Mouse (Mus musculus) forebrain, embryonic 12.5 days (tissue): Measurements from ENCODE around the gene Tas2r117. TPM values are rescaled to one million over a fixed set of nuclear protein-coding genes. Genes with fewer than 3 reads are reported as not detected.

Source experiments
- ATAC-seq: fragments of 200-750 bp; cut with Nextera tagmentation; 2 replicates; pipeline ENCODE4 v1.8.0; 2017; ENCODE audit warnings: moderate TSS enrichment; ENCODE audit not compliant: low FRiP score
- H3K27ac ChIP-seq: fragments of 300-500 bp; sonication (generic); 2 replicates; pipeline ENCODE4 v1.5.1; 2016; ENCODE audit warnings: mild to moderate bottlenecking
- H3K27me3 ChIP-seq: fragments of 300-500 bp; sonication (generic); 2 replicates; pipeline ENCODE4 v1.6.1; 2016; ENCODE audit warnings: mild to moderate bottlenecking
- H3K36me3 ChIP-seq: fragments of 300-500 bp; sonication (generic); replicated peaks from 2 replicates; pipeline ENCODE4 v1.6.1; 2016; ENCODE audit warnings: mild to moderate bottlenecking
- H3K4me1 ChIP-seq: fragments of 300-500 bp; sonication (generic); 2 replicates; pipeline ENCODE4 v1.6.1; 2016
- H3K4me2 ChIP-seq: fragments of 300-500 bp; sonication (generic); 2 replicates; pipeline ENCODE4 v1.6.1; 2016; ENCODE audit warnings: mild to moderate bottlenecking, moderate library complexity
- H3K4me3 ChIP-seq: fragments of 300-500 bp; sonication (generic); replicated peaks from 2 replicates; pipeline ENCODE4 v1.5.1; 2016; ENCODE audit warnings: mild to moderate bottlenecking
- H3K9ac ChIP-seq: fragments of 300-500 bp; sonication (generic); 2 replicates; pipeline ENCODE4 v1.6.1; 2016; ENCODE audit warnings: mild to moderate bottlenecking
- H3K9me3 ChIP-seq: fragments of 300-500 bp; sonication (generic); 2 replicates; pipeline ENCODE4 v1.6.1; 2016
- WGBS: fragments of 180-500 bp; shearing (Covaris S2); methylation state at CpG from one replicate; pipeline ENCODE4 v1.1.7; 2016; 5-methylcytosine and 5-hydroxymethylcytosine counted together
- polyA plus RNA-seq: library from polyadenylated mRNA; unstranded; fragments of >200 nt; fragmentation: Nextera tagmentation; extraction: Ambion mirVana; gene quantifications from 2 replicates; pipeline ENCODE4 v1.2.1, GENCODE M21; 2016

Tas2r117 gene
- not detected in 2 replicates for polyA plus RNA-seq

GRCm38 (mm10) chr6:132802518-132802917 is at the start of gene Tas2r117:
Gene Tas2r117 (plus strand): TSS chr6:132802818.
- H3K27me3 ChIP-seq = no peaks in the 10 kb centered on the region
- 91% methylated on average over 1 of the region's 1 CpGs for WGBS
- no peak within 1 kb of the TSS for H3K27ac ChIP-seq
- H3K4me3 ChIP-seq = no peak within 1 kb of the TSS
- no peaks in the 10 kb centered on the region for H3K36me3 ChIP-seq
- no peak within 1 kb of the TSS for H3K4me2 ChIP-seq
- no peak within 1 kb of the TSS for H3K9ac ChIP-seq
- no peak for ATAC-seq
- H3K9me3 ChIP-seq = no peaks in the 10 kb centered on the region
- H3K4me1 ChIP-seq = no peaks in the 10 kb centered on the region

GRCm38 (mm10) chr6:132754430-132754829 is 48.2 kb upstream of the Tas2r117 start, which contains the start of gene Tas2r124:
Gene Tas2r124 (plus strand): TSS chr6:132754730.
- WGBS = 81% methylated on average over 1 of the region's 1 CpGs
- H3K36me3 ChIP-seq = no peaks in the 10 kb centered on the region
- ATAC-seq = no peak

GRCm38 (mm10) chr6:132761831-132762230 is 40.8 kb upstream of the Tas2r117 start, which contains the start of gene Tas2r102:
Gene Tas2r102 (plus strand): TSS chr6:132762131.
- Histone ChIP-seq H3K9ac (no peak within 1 kb of the TSS), H3K27ac (no peak within 1 kb of the TSS), H3K4me2 (no peak within 1 kb of the TSS), H3K9me3 (no peaks in the 10 kb centered on the region), H3K36me3 (no peaks in the 10 kb centered on the region), H3K4me1 (no peaks in the 10 kb centered on the region), H3K27me3 (no peaks in the 10 kb centered on the region), H3K4me3 (no peak within 1 kb of the TSS)
- 93% methylated on average over 2 of the region's 2 CpGs for WGBS
- ATAC-seq = no peak

More at GRCm38 (mm10) chr6:132754430-132754829, 48.2 kb upstream of the Tas2r117 start, which contains the start of gene Tas2r124:
- Histone ChIP-seq H3K9me3 (no peaks in the 10 kb centered on the region), H3K9ac (no peak within 1 kb of the TSS), H3K4me1 (no peaks in the 10 kb centered on the region), H3K4me3 (no peak within 1 kb of the TSS), H3K27me3 (no peaks in the 10 kb centered on the region), H3K27ac (no peak within 1 kb of the TSS), H3K4me2 (no peak within 1 kb of the TSS)

GRCm38 (mm10) chr6:132778062-132778461 is 24.6 kb upstream of the Tas2r117 start, which contains the start of gene Tas2r136:
Gene Tas2r136 (minus strand): TSS chr6:132778162.
- Histone ChIP-seq H3K4me2 (no peak within 1 kb of the TSS), H3K4me1 (no peaks in the 10 kb centered on the region), H3K27ac (no peak within 1 kb of the TSS), H3K9ac (no peak within 1 kb of the TSS), H3K36me3 (no peaks in the 10 kb centered on the region), H3K4me3 (no peak within 1 kb of the TSS), H3K27me3 (no peaks in the 10 kb centered on the region), H3K9me3 (no peaks in the 10 kb centered on the region)
- ATAC-seq = no peak

GRCm38 (mm10) chr6:132795393-132795792 is 7.2 kb upstream of the Tas2r117 start:
- WGBS = 44% methylated on average over 1 of the region's 1 CpGs
- no peaks in the 10 kb centered on the region for H3K4me1 ChIP-seq
- no peak overlapping the region for H3K4me2 ChIP-seq
- no peak overlapping the region for H3K9ac ChIP-seq
- H3K9me3 ChIP-seq = peaks cover 5% of the 10 kb centered on the region
- no peak for ATAC-seq
- H3K27ac ChIP-seq = no peak overlapping the region
- H3K4me3 ChIP-seq = no peak overlapping the region
- H3K27me3 ChIP-seq = no peaks in the 10 kb centered on the region
- H3K36me3 ChIP-seq = no peaks in the 10 kb centered on the region

- WGBS = 82% methylated on average over 1 of the region's 1 CpGs
- ATAC-seq = no peak
Measured at GRCm38 (mm10) chr6:132846842-132847241, 44.2 kb downstream of the Tas2r117 start, which contains the start of gene Tas2r123. Gene Tas2r123 (plus strand): TSS chr6:132847142.

More at GRCm38 (mm10) chr6:132846842-132847241, 44.2 kb downstream of the Tas2r117 start, which contains the start of gene Tas2r123:
- Histone ChIP-seq H3K36me3 (no peaks in the 10 kb centered on the region), H3K27me3 (no peaks in the 10 kb centered on the region), H3K4me1 (no peaks in the 10 kb centered on the region), H3K9ac (no peak within 1 kb of the TSS), H3K4me2 (no peak within 1 kb of the TSS), H3K9me3 (no peaks in the 10 kb centered on the region), H3K27ac (no peak within 1 kb of the TSS), H3K4me3 (no peak within 1 kb of the TSS)

Other genes with a start within 250 kb of the Tas2r117 start
- not detected in 2 replicates for gene Prh1, start 233.0 kb upstream of the Tas2r117 start, polyA plus RNA-seq
- gene Prp2, start 206.9 kb upstream of the Tas2r117 start, polyA plus RNA-seq = not detected in 2 replicates
- gene A630073D07Rik, start 151.3 kb upstream of the Tas2r117 start, polyA plus RNA-seq = not detected in 2 replicates
- not detected in 2 replicates for gene Tas2r120, start 145.9 kb upstream of the Tas2r117 start, polyA plus RNA-seq
- gene Tas2r121, start 101.8 kb upstream of the Tas2r117 start, polyA plus RNA-seq = not detected in 2 replicates
- gene Tas2r122, start 90.9 kb upstream of the Tas2r117 start, polyA plus RNA-seq = not detected in 2 replicates
- gene Tas2r115, start 64.8 kb upstream of the Tas2r117 start, polyA plus RNA-seq = not detected in 2 replicates
- gene Tas2r124, start 48.1 kb upstream of the Tas2r117 start, polyA plus RNA-seq = not detected in 2 replicates
- not detected in 2 replicates for gene Tas2r102, start 40.7 kb upstream of the Tas2r117 start, polyA plus RNA-seq
- not detected in 2 replicates for gene Tas2r136, start 24.7 kb upstream of the Tas2r117 start, polyA plus RNA-seq
- not detected in 2 replicates for gene Tas2r123, start 44.3 kb downstream of the Tas2r117 start, polyA plus RNA-seq
- not detected in 2 replicates for gene Tas2r116, start 52.6 kb downstream of the Tas2r117 start, polyA plus RNA-seq
- gene Tas2r110, start 65.2 kb downstream of the Tas2r117 start, polyA plus RNA-seq = not detected in 2 replicates
- gene Tas2r113, start 90.2 kb downstream of the Tas2r117 start, polyA plus RNA-seq = not detected in 2 replicates
- not detected in 2 replicates for gene Tas2r125, start 106.8 kb downstream of the Tas2r117 start, polyA plus RNA-seq
- gene Tas2r129, start 148.3 kb downstream of the Tas2r117 start, polyA plus RNA-seq = not detected in 2 replicates
- not detected in 2 replicates for gene Tas2r131, start 155.1 kb downstream of the Tas2r117 start, polyA plus RNA-seq
- gene Tas2r109, start 178.1 kb downstream of the Tas2r117 start, polyA plus RNA-seq = not detected in 2 replicates
- gene Tas2r103, start 234.3 kb downstream of the Tas2r117 start, polyA plus RNA-seq = not detected in 2 replicates